Mouse (Mus musculus) testis, adult 2 months (tissue): ENCODE data around the gene Ncor2. TPM values are rescaled to one million over a fixed set of nuclear protein-coding genes. Genes with fewer than 3 reads are reported as not detected.

Experiments used
- H3K27ac ChIP-seq: fragments of 200-500 bp; 2 replicates; pipeline ENCODE4 v1.5.1; 2012; ENCODE audit warnings: low read depth, low read length; ENCODE audit not compliant: control insufficient read depth, insufficient read depth
- H3K27me3 ChIP-seq: fragments of 200-500 bp; 2 replicates; pipeline ENCODE4 v1.6.1; 2012; ENCODE audit warnings: mild to moderate bottlenecking, low read length, moderate library complexity; ENCODE audit not compliant: control insufficient read depth, insufficient read depth
- H3K36me3 ChIP-seq: fragments of 200-500 bp; 2 replicates; pipeline ENCODE4 v1.6.1; 2012; ENCODE audit warnings: mild to moderate bottlenecking, low read length; ENCODE audit not compliant: control insufficient read depth, insufficient read depth
- H3K4me1 ChIP-seq: fragments of 200-500 bp; 2 replicates; pipeline ENCODE4 v1.6.1; 2012; ENCODE audit warnings: low read length; ENCODE audit not compliant: control insufficient read depth, insufficient read depth
- H3K4me3 ChIP-seq: fragments of 200-500 bp; 2 replicates; pipeline ENCODE4 v1.5.1; 2012; ENCODE audit warnings: low read depth, mild to moderate bottlenecking, low read length, moderate library complexity, mixed read lengths; ENCODE audit not compliant: control insufficient read depth
- CTCF ChIP-seq: fragments of 200-500 bp; IDR thresholded peaks from 2 replicates; pipeline ENCODE4 v1.5.1; 2012; ENCODE audit warnings: low read depth, mild to moderate bottlenecking, inconsistent platforms, low read length, moderate library complexity; ENCODE audit not compliant: control insufficient read depth, insufficient read depth, insufficient replicate concordance
- POLR2A ChIP-seq: fragments of 200-500 bp; IDR thresholded peaks from 2 replicates; pipeline ENCODE4 v1.6.1; 2012; ENCODE audit warnings: low read depth, mild to moderate bottlenecking, inconsistent platforms, low read length, moderate library complexity; ENCODE audit not compliant: control insufficient read depth
- polyA plus RNA-seq: library from polyadenylated mRNA; depleted of rRNA; stranded (reverse); fragments of >200 nt; gene quantifications from 2 replicates; pipeline ENCODE4 v1.2.3, GENCODE M21; 2012

Gene Ncor2
- polyA plus RNA-seq, 1 experiment = 28.0 TPM

DNA sequence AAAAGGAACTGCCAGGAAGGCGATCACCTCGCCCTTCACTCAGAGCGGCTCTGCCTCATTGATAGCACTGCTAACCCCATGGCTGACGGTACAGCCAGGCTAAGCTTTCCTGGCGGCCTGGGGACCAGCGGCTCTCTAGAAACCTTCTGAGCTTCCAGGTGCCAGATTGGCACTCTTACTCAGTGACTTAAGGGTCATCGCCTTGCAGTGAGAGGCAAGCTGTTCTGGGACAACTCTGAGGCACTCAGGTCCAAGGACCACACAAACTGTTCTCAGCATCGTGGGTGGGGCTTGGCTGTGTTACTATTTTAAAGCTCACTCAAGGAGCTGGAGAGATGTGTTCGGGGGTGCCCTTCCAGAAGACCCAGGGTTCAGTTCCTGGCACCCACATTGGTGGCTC is 163.4 kb downstream of the Ncor2 start:
- Histone ChIP-seq H3K27me3 (no peaks in the 10 kb centered on the region), H3K27ac (no peak overlapping the region), H3K4me3 (no peak overlapping the region), H3K4me1 (peaks cover 4% of the 10 kb centered on the region), H3K36me3 (no peaks in the 10 kb centered on the region)
- no peak for TF ChIP-seq CTCF
- TF ChIP-seq POLR2A = no peak

DNA sequence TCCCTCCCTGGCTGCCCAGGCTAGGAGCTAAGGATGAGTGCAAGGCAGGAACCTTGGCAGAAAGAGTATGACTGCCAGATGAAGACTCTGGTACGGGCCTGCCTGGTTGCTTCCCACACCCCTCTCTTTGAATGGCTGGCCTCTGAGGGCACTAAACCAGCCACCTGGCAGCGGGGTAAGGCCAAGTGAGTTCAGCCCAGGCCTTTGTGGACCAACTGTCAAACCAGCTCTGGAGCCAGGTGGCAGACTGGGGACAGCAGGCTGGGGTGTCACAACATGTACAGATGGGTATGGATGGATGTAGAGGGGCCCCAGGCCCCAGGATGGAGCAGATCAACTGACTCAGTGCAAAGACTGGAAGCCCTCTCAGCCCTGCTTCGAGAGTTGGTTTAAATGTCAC is 164.0 kb downstream of the Ncor2 start:
- H3K4me1 ChIP-seq = peaks cover 4% of the 10 kb centered on the region
- no peaks in the 10 kb centered on the region for H3K27me3 ChIP-seq
- no peak overlapping the region for H3K4me3 ChIP-seq
- TF ChIP-seq POLR2A (no peak), CTCF (no peak)
- no peaks in the 10 kb centered on the region for H3K36me3 ChIP-seq
- no peak overlapping the region for H3K27ac ChIP-seq

DNA sequence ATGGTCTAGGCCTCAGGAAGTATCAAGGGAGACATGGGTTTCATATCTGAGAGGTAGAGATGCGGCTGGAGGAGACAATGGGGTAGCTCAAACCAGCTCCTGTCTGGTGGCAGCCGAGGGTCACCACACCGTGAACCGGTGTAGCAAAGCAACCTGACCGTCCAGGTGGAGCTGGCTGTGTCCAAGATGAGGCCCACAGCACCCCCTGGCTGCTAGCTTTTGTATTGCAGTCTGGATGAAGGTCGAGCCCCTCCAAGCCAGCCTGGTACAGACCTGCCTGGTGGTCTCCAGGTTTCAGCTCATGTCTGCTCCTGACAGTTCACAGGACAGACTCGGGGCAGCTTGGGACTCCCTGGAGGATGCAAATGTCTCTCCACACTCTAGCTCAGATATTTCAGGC is 164.5 kb downstream of the Ncor2 start:
- TF ChIP-seq POLR2A (no peak), CTCF (peak; percentile 79)

DNA sequence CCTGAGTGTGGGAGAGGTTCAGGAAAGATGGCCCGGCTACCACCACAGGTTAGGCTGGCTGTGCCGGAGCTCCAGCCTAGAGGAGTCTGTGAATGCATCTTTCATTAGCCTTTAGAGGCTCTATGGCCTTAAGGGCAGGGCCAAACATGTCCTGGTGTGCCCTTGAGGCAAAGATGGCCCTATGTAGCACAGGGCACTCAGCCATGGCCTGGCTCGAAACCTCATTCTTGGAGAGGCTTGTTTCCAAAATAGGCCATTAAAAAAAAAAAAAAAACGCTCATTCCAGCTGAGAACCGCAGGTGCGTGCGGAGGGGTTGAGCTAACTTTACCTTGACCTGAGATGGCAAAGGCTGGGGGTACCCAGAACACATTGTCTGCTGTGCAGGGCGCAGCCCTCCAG is 167.4 kb downstream of the Ncor2 start:
- TF ChIP-seq CTCF (no peak), POLR2A (no peak)
- H3K36me3 ChIP-seq = no peaks in the 10 kb centered on the region
- no peak overlapping the region for H3K4me3 ChIP-seq
- H3K27ac ChIP-seq = no peak overlapping the region
- H3K4me1 ChIP-seq = peaks cover 4% of the 10 kb centered on the region
- H3K27me3 ChIP-seq = no peaks in the 10 kb centered on the region

More for the DNA sequence above, 164.5 kb downstream of the Ncor2 start:
- Histone ChIP-seq H3K27ac (no peak overlapping the region), H3K36me3 (no peaks in the 10 kb centered on the region), H3K27me3 (no peaks in the 10 kb centered on the region), H3K4me1 (peaks cover 4% of the 10 kb centered on the region), H3K4me3 (no peak overlapping the region)

DNA sequence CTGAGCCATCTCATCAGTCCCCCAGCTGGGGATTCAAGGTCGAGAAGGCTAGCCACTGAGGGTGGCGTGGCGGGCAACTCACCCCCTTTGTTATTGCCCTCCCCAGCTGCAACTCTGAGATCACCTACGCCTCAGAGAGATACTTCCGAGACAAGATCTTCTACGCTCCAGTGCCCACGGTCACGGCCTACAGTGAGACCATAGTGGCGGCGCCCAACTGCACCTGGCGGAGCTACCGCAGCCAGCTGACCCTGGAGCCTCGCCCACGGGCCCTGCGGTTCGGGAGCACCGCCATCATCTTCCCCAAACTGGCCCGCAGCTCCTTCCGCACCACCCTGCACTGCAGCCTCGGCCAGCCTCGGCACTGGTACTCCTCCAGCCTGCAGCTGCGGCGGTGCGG is 167.9 kb downstream of the Ncor2 start:
- TF ChIP-seq POLR2A (no peak), CTCF (no peak)
- no peak overlapping the region for H3K4me3 ChIP-seq
- H3K27ac ChIP-seq = no peak overlapping the region
- H3K4me1 ChIP-seq = peaks cover 4% of the 10 kb centered on the region
- H3K36me3 ChIP-seq = no peaks in the 10 kb centered on the region
- no peaks in the 10 kb centered on the region for H3K27me3 ChIP-seq

DNA sequence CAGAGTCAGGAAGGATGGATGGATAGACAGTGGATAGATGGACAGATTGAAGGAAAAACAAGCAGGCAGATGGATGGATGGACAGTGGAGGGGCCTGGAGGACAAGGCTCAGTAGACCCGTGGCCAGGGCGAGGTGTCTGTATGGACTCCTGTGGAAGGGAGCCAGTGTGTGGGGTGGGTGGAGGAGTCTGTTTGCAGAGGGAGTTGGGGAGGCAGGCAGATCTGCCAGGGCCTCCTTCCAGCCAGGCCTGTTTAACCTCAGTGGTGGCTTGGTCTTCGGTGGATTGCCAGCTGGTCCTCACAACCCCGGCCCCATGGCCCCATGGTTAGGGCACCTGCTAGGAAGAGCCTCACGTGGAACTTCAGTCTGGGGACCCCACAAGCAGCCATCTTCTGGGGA is 172.1 kb downstream of the Ncor2 start:
- TF ChIP-seq POLR2A (no peak), CTCF (no peak)

DNA sequence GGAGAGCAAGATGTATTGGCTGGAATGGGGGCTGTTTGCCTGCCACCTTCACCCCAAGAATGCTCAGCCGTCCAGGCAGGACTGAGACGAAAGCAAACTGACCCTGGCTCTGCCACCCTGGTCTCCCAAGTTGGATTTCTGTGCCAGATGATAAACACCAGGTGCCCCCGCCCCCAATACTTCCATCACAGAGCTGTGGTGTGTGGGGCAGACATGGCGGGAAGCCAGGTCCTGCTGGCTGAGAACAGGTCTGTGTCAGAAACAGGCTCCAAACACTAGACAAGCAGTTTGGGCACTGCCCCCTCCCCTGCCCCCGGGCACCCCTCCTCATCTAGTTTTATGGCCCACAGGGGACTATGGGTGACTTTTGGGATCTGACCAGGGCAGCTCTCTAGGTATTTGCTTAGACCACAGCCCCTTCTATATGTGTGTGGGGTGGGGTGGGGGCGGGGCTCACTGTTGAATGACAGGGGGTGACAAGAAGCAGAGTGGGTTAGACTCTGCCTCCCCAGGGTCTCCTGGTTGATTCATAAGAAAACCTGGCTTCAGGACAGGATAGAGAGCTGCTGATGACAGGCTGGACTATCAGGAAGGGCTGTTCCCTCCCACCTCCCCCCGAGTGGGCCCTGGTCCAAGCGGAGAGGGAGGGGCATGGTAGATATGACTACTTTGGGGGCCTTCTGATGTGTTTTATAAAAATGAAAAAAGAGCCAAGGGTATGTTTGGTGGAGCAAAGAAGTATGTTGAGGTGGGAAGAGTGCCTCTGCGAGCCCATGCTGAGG is 173.0 kb downstream of the Ncor2 start:
- no peak for TF ChIP-seq CTCF
- TF ChIP-seq POLR2A = no peak
- Histone ChIP-seq H3K27ac (no peak overlapping the region), H3K4me1 (peaks cover 4% of the 10 kb centered on the region), H3K27me3 (no peaks in the 10 kb centered on the region), H3K4me3 (no peak overlapping the region), H3K36me3 (no peaks in the 10 kb centered on the region)

More for the DNA sequence above, 172.1 kb downstream of the Ncor2 start:
- no peaks in the 10 kb centered on the region for H3K36me3 ChIP-seq
- no peaks in the 10 kb centered on the region for H3K27me3 ChIP-seq
- peaks cover 6% of the 10 kb centered on the region for H3K4me1 ChIP-seq
- no peak overlapping the region for H3K27ac ChIP-seq
- H3K4me3 ChIP-seq = no peak overlapping the region
